Mouse (Mus musculus) brain, embryonic 14.5 days (tissue): ENCODE data around the gene Jdp2.

Source experiments
- CTCF ChIP-seq: fragments of 200-500 bp; IDR thresholded peaks from 2 replicates; pipeline ENCODE4 v1.5.1; 2012; ENCODE audit warnings: inconsistent platforms, mild to moderate bottlenecking, moderate library complexity, borderline replicate concordance; ENCODE audit not compliant: insufficient read depth, insufficient read length; ENCODE audit errors: extremely low read depth
- POLR2A ChIP-seq: fragments of 200-500 bp; IDR thresholded peaks from 2 replicates; pipeline ENCODE4 v1.6.1; 2012; ENCODE audit warnings: mild to moderate bottlenecking, inconsistent platforms, borderline replicate concordance; ENCODE audit not compliant: poor library complexity, insufficient read depth, insufficient read length, severe bottlenecking; ENCODE audit errors: extremely low read depth

- no peak for TF ChIP-seq POLR2A
- TF ChIP-seq CTCF, result no peak
Observed at GRCm38 (mm10) chr12:85625852-85626251, 27.0 kb downstream of the Jdp2 start.
